Mouse (Mus musculus) midbrain, embryonic 14.5 days (tissue): ENCODE results near the gene Ftcd. TPM values are rescaled to one million over a fixed set of nuclear protein-coding genes. Genes with fewer than 3 reads are reported as not detected.

Source experiments
- polyA plus RNA-seq: library from polyadenylated mRNA; unstranded; fragments of >200 nt; fragmentation: Nextera tagmentation; extraction: Ambion mirVana; gene quantifications from 2 replicates; pipeline ENCODE4 v1.2.1, GENCODE M21; 2014

The Ftcd gene
- polyA plus RNA-seq, 1 experiment from 2014 or later: not detected

Other genes with a start within 250 kb of the Ftcd start
- 9.3 and 12.9 TPM in 2 replicates for gene Dip2a, start 230.4 kb upstream of the Ftcd start, polyA plus RNA-seq
- not detected in 2 replicates for gene AC141477.1, start 135.2 kb upstream of the Ftcd start, polyA plus RNA-seq
- gene Pcnt, start 132.9 kb upstream of the Ftcd start, polyA plus RNA-seq: 7.0 and 11.9 TPM in 2 replicates
- gene 2610028H24Rik, start 126.6 kb upstream of the Ftcd start, polyA plus RNA-seq: not detected in 2 replicates
- gene Mcm3ap, start 106.7 kb upstream of the Ftcd start, polyA plus RNA-seq: 71.2 and 78.3 TPM in 2 replicates
- gene Ybey, start 106.5 kb upstream of the Ftcd start, polyA plus RNA-seq: 5.3 and 5.5 TPM in 2 replicates
- gene Lss, start 44.1 kb upstream of the Ftcd start, polyA plus RNA-seq: 36.8 and 45.9 TPM in 2 replicates
- not detected in 2 replicates for gene Spatc1l, start 13.4 kb upstream of the Ftcd start, polyA plus RNA-seq
- gene Col6a2, start 48.0 kb downstream of the Ftcd start, polyA plus RNA-seq: 1.6 and 11.4 TPM in 2 replicates
- 0.54 and 15.7 TPM in 2 replicates for gene Col6a1, start 150.5 kb downstream of the Ftcd start, polyA plus RNA-seq